Mouse (Mus musculus): ENCODE results near the gene Olfr1008. TPM values are rescaled to one million over a fixed set of nuclear protein-coding genes. Genes with fewer than 3 reads are reported as not detected.
"Not testable (repeated sequence)": the region's sequence is repeated elsewhere in the genome, so short reads cannot be mapped to it uniquely, and the experiment has no call there.

The Olfr1008 gene
- not detected in 2 replicates for polyA plus RNA-seq (2015; fragmentation: Nextera tagmentation; extraction: Ambion mirVana)

DNA sequence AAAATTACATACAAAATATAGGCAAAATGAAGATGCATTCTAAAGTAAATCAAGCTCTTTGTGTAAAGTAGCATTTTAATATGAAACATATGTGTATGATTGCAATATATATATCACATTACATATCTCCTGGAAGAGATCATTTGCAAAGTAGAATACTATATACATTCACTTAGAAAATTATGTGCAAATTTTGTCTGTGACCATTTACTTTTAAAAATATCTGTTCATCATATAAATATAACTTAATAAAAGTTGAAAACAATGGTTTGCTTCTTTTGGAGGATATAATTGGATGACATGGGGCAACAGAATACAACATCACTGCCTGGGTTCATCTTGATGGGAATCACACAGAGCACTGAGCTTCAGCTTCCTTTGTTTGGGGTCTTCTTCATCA lies at the start of gene Olfr1008:
Gene Olfr1008, plus strand, starts transcription at position 301 of the 400 bp plus-strand sequence.
- no peaks in the 10 kb centered on the region for H3K9me3 ChIP-seq
- H3K27ac ChIP-seq: no peak within 1 kb of the TSS
- no peaks in the 10 kb centered on the region for H3K27me3 ChIP-seq (replicated peaks)
- H3K36me3 ChIP-seq: no peaks in the 10 kb centered on the region
- ATAC-seq (ENCODE audit: insufficient read depth, low FRiP score, low read depth): no peak
- no peak within 1 kb of the TSS for H3K4me2 ChIP-seq
- H3K4me3 ChIP-seq (replicated peaks): no peak within 1 kb of the TSS
- H3K9ac ChIP-seq: no peak within 1 kb of the TSS
- no peaks in the 10 kb centered on the region for H3K4me1 ChIP-seq

DNA sequence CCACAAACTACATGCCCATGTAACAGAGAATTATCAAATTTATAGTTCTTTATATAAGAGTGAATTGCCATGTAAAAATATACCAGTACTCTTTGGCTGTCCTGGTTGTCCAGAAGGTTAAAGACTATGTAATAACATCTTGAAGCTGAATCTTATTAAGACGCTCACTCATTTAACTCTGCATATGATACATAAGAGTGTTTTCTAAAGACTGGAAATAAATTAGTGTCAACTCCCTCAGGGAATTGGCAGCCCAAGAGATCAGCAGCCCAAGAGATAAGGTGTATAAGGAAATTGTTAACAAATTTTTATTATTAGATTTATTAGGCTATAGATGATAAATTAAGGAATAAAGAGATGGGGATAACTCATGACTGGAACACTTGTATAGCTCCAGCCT lies 38.6 kb upstream of the Olfr1008 start, which contains the start of gene Olfr1002:
Gene Olfr1002, minus strand, starts transcription at position 101 of the 400 bp plus-strand sequence.
- Histone ChIP-seq H3K4me3 (replicated peaks) (no peak within 1 kb of the TSS), H3K4me1 (no peaks in the 10 kb centered on the region), H3K36me3 (no peaks in the 10 kb centered on the region), H3K9me3 (no peaks in the 10 kb centered on the region), H3K4me2 (no peak within 1 kb of the TSS), H3K27me3 (replicated peaks) (no peaks in the 10 kb centered on the region), H3K9ac (no peak within 1 kb of the TSS), H3K27ac (no peak within 1 kb of the TSS)
- 84% methylated on average over 1 of the region's 1 CpGs for WGBS
- no peak for ATAC-seq (ENCODE audit: insufficient read depth, low FRiP score, low read depth)

DNA sequence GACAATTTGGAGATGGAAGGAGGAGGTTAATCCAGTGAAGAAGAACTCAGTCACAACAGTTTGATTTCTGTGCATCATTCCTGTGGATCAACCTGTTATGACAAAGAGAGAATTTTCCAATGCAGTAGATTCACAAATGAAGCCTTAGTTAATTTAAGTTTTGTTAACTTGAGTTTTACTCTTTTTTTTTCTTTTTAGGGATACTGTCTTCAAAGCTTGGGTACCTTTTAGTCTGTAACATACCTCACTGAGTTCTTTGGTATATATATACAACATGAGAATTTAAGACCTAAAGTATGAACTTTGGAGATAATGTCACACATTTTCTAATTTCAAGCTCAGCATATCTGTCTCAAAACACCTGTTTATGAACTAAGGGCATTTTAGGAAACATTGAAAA lies 24.9 kb upstream of the Olfr1008 start, which contains the start of gene Olfr154:
Gene Olfr154, minus strand, starts transcription at position 101 of the 400 bp plus-strand sequence.
- not testable (repeated sequence) for H3K4me2 ChIP-seq; H3K9ac ChIP-seq; ATAC-seq (ENCODE audit: insufficient read depth, low FRiP score, low read depth); H3K27me3 ChIP-seq (replicated peaks); H3K9me3 ChIP-seq; H3K36me3 ChIP-seq; H3K27ac ChIP-seq; H3K4me1 ChIP-seq; H3K4me3 ChIP-seq (replicated peaks)

DNA sequence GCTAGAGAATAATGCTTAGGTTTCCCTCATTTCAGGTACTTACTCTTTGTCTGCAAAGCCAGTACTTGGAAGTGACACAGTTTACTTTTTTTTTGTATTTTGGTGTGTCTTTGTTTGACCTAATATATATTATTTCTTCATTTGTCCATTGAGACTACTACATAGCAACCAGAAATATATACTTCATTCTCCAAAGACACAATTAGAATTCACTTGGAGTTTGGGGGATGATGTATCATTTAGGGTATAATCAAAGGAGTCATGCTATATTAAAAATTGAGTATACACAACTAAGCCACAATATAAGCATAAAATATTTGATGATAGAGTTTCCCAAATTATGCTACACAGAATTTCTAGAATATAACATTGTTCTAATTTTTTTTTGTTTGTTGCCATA lies 10.6 kb upstream of the Olfr1008 start, which contains the start of gene Olfr1006:
Gene Olfr1006, minus strand, starts transcription at position 101 of the 400 bp plus-strand sequence.
- Histone ChIP-seq H3K27me3 (replicated peaks) (no peaks in the 10 kb centered on the region), H3K9me3 (no peaks in the 10 kb centered on the region), H3K27ac (no peak within 1 kb of the TSS), H3K4me3 (replicated peaks) (no peak within 1 kb of the TSS), H3K4me2 (no peak within 1 kb of the TSS), H3K36me3 (no peaks in the 10 kb centered on the region), H3K9ac (no peak within 1 kb of the TSS), H3K4me1 (no peaks in the 10 kb centered on the region)
- no peak for ATAC-seq (ENCODE audit: insufficient read depth, low FRiP score, low read depth)

DNA sequence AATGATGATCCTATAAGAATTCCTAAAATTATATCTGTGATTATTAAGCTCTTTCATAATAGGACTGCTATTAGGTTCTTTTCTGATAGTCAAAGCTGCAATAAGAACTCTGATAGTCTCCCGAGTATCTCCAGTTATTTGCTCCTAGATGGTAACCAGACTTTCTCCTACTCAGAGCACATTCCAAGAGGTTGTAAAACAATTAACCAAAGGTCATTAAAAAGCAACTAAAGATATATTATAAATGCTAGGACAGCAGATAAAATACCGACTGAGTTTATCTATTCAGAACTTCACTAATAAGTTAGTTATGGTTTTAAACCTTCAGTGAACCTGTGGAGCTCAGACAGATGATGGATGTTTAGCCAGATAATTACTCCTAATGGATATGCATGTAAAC lies 21.4 kb downstream of the Olfr1008 start:
- H3K4me3 ChIP-seq (replicated peaks); H3K9me3 ChIP-seq; H3K4me2 ChIP-seq; H3K9ac ChIP-seq; ATAC-seq (ENCODE audit: insufficient read depth, low FRiP score, low read depth); H3K4me1 ChIP-seq; H3K27me3 ChIP-seq (replicated peaks); H3K27ac ChIP-seq; H3K36me3 ChIP-seq: not testable (repeated sequence)
- 29% methylated on average over 2 of the region's 2 CpGs for WGBS

DNA sequence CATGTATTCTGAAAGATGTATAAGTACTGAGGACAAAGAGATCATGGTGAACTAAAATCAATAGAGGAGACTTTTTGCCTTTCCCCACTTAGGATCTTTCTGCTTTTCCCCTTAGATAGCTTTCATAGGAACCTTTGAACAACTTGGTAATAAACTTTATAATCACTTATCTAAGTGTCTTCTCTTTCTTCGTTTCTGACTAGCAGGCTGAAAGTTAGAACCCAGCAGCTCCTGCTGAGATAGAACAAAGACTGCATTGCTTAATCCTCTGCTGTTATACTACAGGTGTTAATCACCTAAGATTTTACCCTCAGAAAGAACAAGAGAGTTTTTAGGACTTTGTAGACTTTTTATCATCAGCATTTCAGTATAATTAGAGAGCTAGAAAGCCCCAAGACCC lies 21.9 kb downstream of the Olfr1008 start:
- WGBS: 17% methylated on average over 1 of the region's 1 CpGs
- H3K9ac ChIP-seq: no peak overlapping the region
- H3K4me1 ChIP-seq: no peaks in the 10 kb centered on the region
- ATAC-seq (ENCODE audit: insufficient read depth, low FRiP score, low read depth): no peak
- no peaks in the 10 kb centered on the region for H3K9me3 ChIP-seq
- no peak overlapping the region for H3K4me3 ChIP-seq (replicated peaks)
- no peaks in the 10 kb centered on the region for H3K36me3 ChIP-seq
- no peaks in the 10 kb centered on the region for H3K27me3 ChIP-seq (replicated peaks)
- H3K27ac ChIP-seq: no peak overlapping the region
- no peak overlapping the region for H3K4me2 ChIP-seq

DNA sequence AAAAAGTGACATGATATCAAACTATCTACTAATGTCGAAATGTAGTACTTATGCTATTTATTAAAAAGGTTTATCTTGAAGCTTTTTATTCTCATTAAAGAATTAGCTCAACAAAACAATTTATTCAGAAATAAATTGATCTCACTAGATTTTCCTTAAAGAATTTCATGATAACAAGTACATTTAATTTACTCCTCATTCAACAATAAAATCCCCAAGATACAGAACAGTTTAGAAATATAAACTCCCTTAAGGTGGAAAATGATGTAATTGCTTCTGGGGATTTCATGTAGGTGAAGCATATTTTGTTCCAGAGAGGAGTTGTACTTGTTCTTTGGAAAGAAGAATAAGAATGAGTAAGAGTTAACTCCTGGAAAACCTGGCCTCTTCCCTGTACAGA lies 25.9 kb downstream of the Olfr1008 start, which contains the start of gene Olfr1009:
Gene Olfr1009, plus strand, starts transcription at position 301 of the 400 bp plus-strand sequence.
- no peaks in the 10 kb centered on the region for H3K27me3 ChIP-seq (replicated peaks)
- no peak within 1 kb of the TSS for H3K4me2 ChIP-seq
- no peaks in the 10 kb centered on the region for H3K36me3 ChIP-seq
- no peaks in the 10 kb centered on the region for H3K4me1 ChIP-seq
- no peaks in the 10 kb centered on the region for H3K9me3 ChIP-seq
- H3K27ac ChIP-seq: no peak within 1 kb of the TSS
- H3K9ac ChIP-seq: no peak within 1 kb of the TSS
- no peak within 1 kb of the TSS for H3K4me3 ChIP-seq (replicated peaks)
- ATAC-seq (ENCODE audit: insufficient read depth, low FRiP score, low read depth): no peak
- 85% methylated on average over 1 of the region's 1 CpGs for WGBS

DNA sequence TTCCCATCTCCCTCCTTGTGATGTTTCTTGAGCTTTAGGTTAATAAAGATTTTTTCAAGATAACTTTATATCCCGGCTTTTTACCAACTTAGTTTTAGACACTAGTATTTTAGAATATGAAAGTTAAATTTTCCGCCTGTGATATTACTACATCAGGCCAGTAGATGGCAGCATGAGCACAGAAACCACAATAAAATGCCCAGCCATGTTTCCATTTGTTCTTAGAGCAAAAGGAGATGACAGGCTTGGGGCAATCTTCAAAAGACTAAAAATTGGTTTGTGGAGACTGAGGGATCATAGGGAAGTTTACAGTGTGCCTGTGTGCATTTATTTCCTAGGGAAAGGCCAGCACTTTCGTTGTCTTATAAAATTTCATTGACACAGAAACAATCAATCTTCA lies 36.6 kb downstream of the Olfr1008 start:
- 10% methylated on average over 3 of the region's 3 CpGs for WGBS
- no peak overlapping the region for H3K4me2 ChIP-seq
- no peaks in the 10 kb centered on the region for H3K9me3 ChIP-seq
- no peaks in the 10 kb centered on the region for H3K4me1 ChIP-seq
- no peak overlapping the region for H3K9ac ChIP-seq
- H3K27ac ChIP-seq: no peak overlapping the region
- no peak for ATAC-seq (ENCODE audit: insufficient read depth, low FRiP score, low read depth)
- no peaks in the 10 kb centered on the region for H3K36me3 ChIP-seq
- H3K4me3 ChIP-seq (replicated peaks): no peak overlapping the region
- H3K27me3 ChIP-seq (replicated peaks): no peaks in the 10 kb centered on the region

Other genes starting within 250 kb of the Olfr1008 start
- gene Olfr995, start 245.8 kb upstream of the Olfr1008 start, polyA plus RNA-seq (2015; fragmentation: Nextera tagmentation; extraction: Ambion mirVana): not detected in 2 replicates
- 5.4 and 8.7 TPM in 2 replicates for gene 4833423E24Rik, start 170.4 kb upstream of the Olfr1008 start, polyA plus RNA-seq (2015; fragmentation: Nextera tagmentation; extraction: Ambion mirVana)
- not detected in 2 replicates for gene Olfr996, start 110.2 kb upstream of the Olfr1008 start, polyA plus RNA-seq (2015; fragmentation: Nextera tagmentation; extraction: Ambion mirVana)
- not detected in 2 replicates for gene Olfr998, start 100.5 kb upstream of the Olfr1008 start, polyA plus RNA-seq (2015; fragmentation: Nextera tagmentation; extraction: Ambion mirVana)
- gene Olfr1000, start 77.5 kb upstream of the Olfr1008 start, polyA plus RNA-seq (2015; fragmentation: Nextera tagmentation; extraction: Ambion mirVana): not detected in 2 replicates
- gene Olfr1002, start 38.7 kb upstream of the Olfr1008 start, polyA plus RNA-seq (2015; fragmentation: Nextera tagmentation; extraction: Ambion mirVana): not detected in 2 replicates
- gene Olfr154, start 25.0 kb upstream of the Olfr1008 start, polyA plus RNA-seq (2015; fragmentation: Nextera tagmentation; extraction: Ambion mirVana): not detected in 2 replicates
- not detected in 2 replicates for gene Olfr1006, start 10.7 kb upstream of the Olfr1008 start, polyA plus RNA-seq (2015; fragmentation: Nextera tagmentation; extraction: Ambion mirVana)
- not detected in 2 replicates for gene Olfr1009, start 26.0 kb downstream of the Olfr1008 start, polyA plus RNA-seq (2015; fragmentation: Nextera tagmentation; extraction: Ambion mirVana)
- not detected in 2 replicates for gene Olfr1012, start 73.3 kb downstream of the Olfr1008 start, polyA plus RNA-seq (2015; fragmentation: Nextera tagmentation; extraction: Ambion mirVana)
- not detected in 2 replicates for gene Olfr1013, start 77.7 kb downstream of the Olfr1008 start, polyA plus RNA-seq (2015; fragmentation: Nextera tagmentation; extraction: Ambion mirVana)
- not detected in 2 replicates for gene Olfr1014, start 83.3 kb downstream of the Olfr1008 start, polyA plus RNA-seq (2015; fragmentation: Nextera tagmentation; extraction: Ambion mirVana)
- not detected in 2 replicates for gene Olfr1015, start 92.6 kb downstream of the Olfr1008 start, polyA plus RNA-seq (2015; fragmentation: Nextera tagmentation; extraction: Ambion mirVana)
- not detected in 2 replicates for gene Olfr1016, start 113.1 kb downstream of the Olfr1008 start, polyA plus RNA-seq (2015; fragmentation: Nextera tagmentation; extraction: Ambion mirVana)
- gene Olfr1018, start 129.0 kb downstream of the Olfr1008 start, polyA plus RNA-seq (2015; fragmentation: Nextera tagmentation; extraction: Ambion mirVana): not detected in 2 replicates
- gene Olfr1019, start 156.1 kb downstream of the Olfr1008 start, polyA plus RNA-seq (2015; fragmentation: Nextera tagmentation; extraction: Ambion mirVana): not detected in 2 replicates
- gene Olfr1020, start 157.6 kb downstream of the Olfr1008 start, polyA plus RNA-seq (2015; fragmentation: Nextera tagmentation; extraction: Ambion mirVana): not detected in 2 replicates
- gene Olfr1022, start 179.2 kb downstream of the Olfr1008 start, polyA plus RNA-seq (2015; fragmentation: Nextera tagmentation; extraction: Ambion mirVana): not detected in 2 replicates
- gene Olfr1023, start 196.2 kb downstream of the Olfr1008 start, polyA plus RNA-seq (2015; fragmentation: Nextera tagmentation; extraction: Ambion mirVana): not detected in 2 replicates
- not detected in 2 replicates for gene Olfr1024, start 215.6 kb downstream of the Olfr1008 start, polyA plus RNA-seq (2015; fragmentation: Nextera tagmentation; extraction: Ambion mirVana)
- gene Olfr1025-ps1, start 225.8 kb downstream of the Olfr1008 start, polyA plus RNA-seq (2015; fragmentation: Nextera tagmentation; extraction: Ambion mirVana): not detected in 2 replicates
- not detected in 2 replicates for gene Olfr1026, start 232.1 kb downstream of the Olfr1008 start, polyA plus RNA-seq (2015; fragmentation: Nextera tagmentation; extraction: Ambion mirVana)

Data from stomach, embryonic 15.5 days (tissue).